Mouse (Mus musculus): Measurements from ENCODE around the gene Olfr155. TPM values are rescaled to one million over a fixed set of nuclear protein-coding genes. Genes with fewer than 3 reads are reported as not detected.
A peak's percentile ranks its signal among the peaks of the same experiment; 100 is the strongest.

The Olfr155 gene
- total RNA-seq (2021) = not detected

- DNase-seq (ENCODE audit: extremely low spot score in 1 of 2, low spot score in 1 of 2) = no peak
Observed at GRCm38 (mm10) chr4:43851265-43851664, at the start of gene Olfr155. Gene Olfr155 (plus strand): TSS chr4:43851565.

- DNase-seq (ENCODE audit: extremely low spot score in 1 of 2, low spot score in 1 of 2) = no peak
Observed at GRCm38 (mm10) chr4:43822896-43823550, 28.3 kb upstream of the Olfr155 start.

GRCm38 (mm10) chr4:43823845-43824337, 27.5 kb upstream of the Olfr155 start, which contains the start of gene Olfr156:
Gene Olfr156 (minus strand): TSS chr4:43823895.
- no peak for DNase-seq (ENCODE audit: extremely low spot score in 1 of 2, low spot score in 1 of 2)

GRCm38 (mm10) chr4:43828806-43829205, 22.6 kb upstream of the Olfr155 start:
- no peak for DNase-seq (ENCODE audit: extremely low spot score in 1 of 2, low spot score in 1 of 2)

- no peak for DNase-seq (ENCODE audit: extremely low spot score in 1 of 2, low spot score in 1 of 2)
Observed at GRCm38 (mm10) chr4:43832031-43832430, 19.3 kb upstream of the Olfr155 start.

GRCm38 (mm10) chr4:43833752-43834151, 17.6 kb upstream of the Olfr155 start:
- no peak for DNase-seq (ENCODE audit: extremely low spot score in 1 of 2, low spot score in 1 of 2)

GRCm38 (mm10) chr4:43834749-43835148, 16.6 kb upstream of the Olfr155 start:
- DNase-seq (ENCODE audit: extremely low spot score in 1 of 2, low spot score in 1 of 2) = no peak

- no peak for DNase-seq (ENCODE audit: extremely low spot score in 1 of 2, low spot score in 1 of 2)
Observed at GRCm38 (mm10) chr4:43838326-43838725, 13.0 kb upstream of the Olfr155 start.

- no peak for DNase-seq (ENCODE audit: extremely low spot score in 1 of 2, low spot score in 1 of 2)
Observed at GRCm38 (mm10) chr4:43840101-43840500, 11.3 kb upstream of the Olfr155 start, which contains the start of gene Olfr157. Gene Olfr157 (minus strand): TSS chr4:43840201.

GRCm38 (mm10) chr4:43854101-43854500, 2.7 kb downstream of the Olfr155 start:
- DNase-seq (ENCODE audit: extremely low spot score in 1 of 2, low spot score in 1 of 2) = no peak

GRCm38 (mm10) chr4:43859886-43860285, 8.5 kb downstream of the Olfr155 start:
- DNase-seq (ENCODE audit: extremely low spot score in 1 of 2, low spot score in 1 of 2) = no peak

GRCm38 (mm10) chr4:43860744-43861519, 9.6 kb downstream of the Olfr155 start:
- DNase-seq (ENCODE audit: extremely low spot score in 1 of 2, low spot score in 1 of 2) = peak; percentile 50 to 78

- DNase-seq (ENCODE audit: extremely low spot score in 1 of 2, low spot score in 1 of 2) = no peak
Observed at GRCm38 (mm10) chr4:43863298-43863697, 11.9 kb downstream of the Olfr155 start.

GRCm38 (mm10) chr4:43869821-43870220, 18.5 kb downstream of the Olfr155 start:
- no peak for DNase-seq (ENCODE audit: extremely low spot score in 1 of 2, low spot score in 1 of 2)

- DNase-seq (ENCODE audit: extremely low spot score in 1 of 2, low spot score in 1 of 2) = no peak
Observed at GRCm38 (mm10) chr4:43874501-43874900, 23.1 kb downstream of the Olfr155 start.

- peak; percentile 75 for DNase-seq (ENCODE audit: extremely low spot score in 1 of 2, low spot score in 1 of 2)
Observed at GRCm38 (mm10) chr4:43875160-43875918, 24.0 kb downstream of the Olfr155 start, which contains the start of gene Reck. Gene Reck (plus strand): TSS chr4:43875530.

GRCm38 (mm10) chr4:43875919-43876411, 24.6 kb downstream of the Olfr155 start:
- peak in 1 of 2 experiments; percentile 13 for DNase-seq (ENCODE audit: extremely low spot score in 1 of 2, low spot score in 1 of 2)

GRCm38 (mm10) chr4:43877230-43877629, 25.9 kb downstream of the Olfr155 start:
- DNase-seq (ENCODE audit: extremely low spot score in 1 of 2, low spot score in 1 of 2) = no peak

- DNase-seq (ENCODE audit: extremely low spot score in 1 of 2, low spot score in 1 of 2) = no peak
Observed at GRCm38 (mm10) chr4:43878121-43878776, 26.9 kb downstream of the Olfr155 start.

GRCm38 (mm10) chr4:43879566-43879965, 28.2 kb downstream of the Olfr155 start:
- no peak for DNase-seq (ENCODE audit: extremely low spot score in 1 of 2, low spot score in 1 of 2)

All from layer of hippocampus, postnatal 25 days (tissue).